Mouse (Mus musculus): ENCODE data around the gene Prmt1. TPM values are rescaled to one million over a fixed set of nuclear protein-coding genes. Genes with fewer than 3 reads are reported as not detected.
A peak's percentile ranks its signal among the peaks of the same experiment; 100 is the strongest.

Gene Prmt1
- polyA plus RNA-seq, 1 experiment: 169 TPM

- Histone ChIP-seq H3K4me1 (ENCODE audit: control insufficient read depth, insufficient read depth, low read length) (no peaks in the 10 kb centered on the region), H3K4me3 (ENCODE audit: insufficient read depth, low read length) (no peak overlapping the region), H3K27ac (ENCODE audit: insufficient read depth, low read length) (no peak overlapping the region)
- no peak for TF ChIP-seq CTCF (IDR thresholded peaks at IDR 0.05; ENCODE audit: extremely low read depth, insufficient read depth, low read length)
- TF ChIP-seq POLR2A (IDR thresholded peaks at IDR 0.05; ENCODE audit: extremely low read depth, insufficient read depth, low read length): no peak
Measured at GRCm38 (mm10) chr7:44957183-44957835, 29.1 kb downstream of the Prmt1 start.

DNA sequence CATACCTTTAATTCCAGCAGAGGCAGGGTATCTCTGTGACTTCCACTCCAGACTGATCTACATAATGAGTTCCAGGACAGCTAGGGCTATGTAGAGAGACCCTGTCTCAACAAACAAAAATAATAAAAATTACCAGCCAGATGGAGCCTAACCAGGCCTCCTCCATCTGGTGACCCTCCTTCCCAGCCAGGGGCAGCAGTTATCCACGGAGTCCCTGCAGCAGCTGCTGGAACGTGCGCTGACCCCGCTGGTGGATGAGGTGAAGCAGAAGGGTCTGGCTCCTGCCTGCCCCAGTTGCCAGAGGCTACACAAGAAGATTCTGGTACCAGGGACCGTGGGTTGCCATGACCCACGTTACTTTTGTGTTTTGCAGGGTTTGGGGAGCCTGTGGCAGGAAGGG is 30.1 kb downstream of the Prmt1 start:
- Histone ChIP-seq H3K27ac (ENCODE audit: insufficient read depth, low read length) (no peak overlapping the region), H3K4me1 (ENCODE audit: control insufficient read depth, insufficient read depth, low read length) (no peaks in the 10 kb centered on the region), H3K4me3 (ENCODE audit: insufficient read depth, low read length) (no peak overlapping the region)
- no peak for TF ChIP-seq CTCF (IDR thresholded peaks at IDR 0.05; ENCODE audit: extremely low read depth, insufficient read depth, low read length)
- no peak for TF ChIP-seq POLR2A (IDR thresholded peaks at IDR 0.05; ENCODE audit: extremely low read depth, insufficient read depth, low read length)

DNA sequence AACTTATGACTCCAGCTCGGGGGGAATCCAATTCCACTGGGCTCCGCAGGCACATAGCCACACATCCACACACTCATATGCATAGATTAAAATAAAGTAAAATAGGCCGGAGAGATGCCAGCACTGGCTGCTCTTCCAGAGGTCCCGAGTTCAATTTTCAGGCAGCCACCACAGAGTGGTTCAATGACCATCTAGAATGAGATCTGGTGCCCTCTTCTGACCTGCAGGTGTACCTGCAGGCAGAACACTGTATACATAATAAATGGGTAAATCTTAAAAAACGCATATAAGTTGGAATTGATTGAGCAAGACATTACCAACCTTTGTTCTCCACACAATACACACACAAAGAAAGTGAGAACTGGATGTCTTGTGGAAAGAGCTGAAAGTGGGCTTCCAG is 30.7 kb downstream of the Prmt1 start:
- H3K4me1 ChIP-seq (ENCODE audit: control insufficient read depth, insufficient read depth, low read length): no peaks in the 10 kb centered on the region
- peak; percentile 45; the same call in 1 of the 2 replicates for TF ChIP-seq CTCF (IDR thresholded peaks at IDR 0.05; ENCODE audit: extremely low read depth, insufficient read depth, low read length)
- TF ChIP-seq POLR2A (IDR thresholded peaks at IDR 0.05; ENCODE audit: extremely low read depth, insufficient read depth, low read length): no peak
- H3K27ac ChIP-seq (ENCODE audit: insufficient read depth, low read length): no peak overlapping the region
- no peak overlapping the region for H3K4me3 ChIP-seq (ENCODE audit: insufficient read depth, low read length)

DNA sequence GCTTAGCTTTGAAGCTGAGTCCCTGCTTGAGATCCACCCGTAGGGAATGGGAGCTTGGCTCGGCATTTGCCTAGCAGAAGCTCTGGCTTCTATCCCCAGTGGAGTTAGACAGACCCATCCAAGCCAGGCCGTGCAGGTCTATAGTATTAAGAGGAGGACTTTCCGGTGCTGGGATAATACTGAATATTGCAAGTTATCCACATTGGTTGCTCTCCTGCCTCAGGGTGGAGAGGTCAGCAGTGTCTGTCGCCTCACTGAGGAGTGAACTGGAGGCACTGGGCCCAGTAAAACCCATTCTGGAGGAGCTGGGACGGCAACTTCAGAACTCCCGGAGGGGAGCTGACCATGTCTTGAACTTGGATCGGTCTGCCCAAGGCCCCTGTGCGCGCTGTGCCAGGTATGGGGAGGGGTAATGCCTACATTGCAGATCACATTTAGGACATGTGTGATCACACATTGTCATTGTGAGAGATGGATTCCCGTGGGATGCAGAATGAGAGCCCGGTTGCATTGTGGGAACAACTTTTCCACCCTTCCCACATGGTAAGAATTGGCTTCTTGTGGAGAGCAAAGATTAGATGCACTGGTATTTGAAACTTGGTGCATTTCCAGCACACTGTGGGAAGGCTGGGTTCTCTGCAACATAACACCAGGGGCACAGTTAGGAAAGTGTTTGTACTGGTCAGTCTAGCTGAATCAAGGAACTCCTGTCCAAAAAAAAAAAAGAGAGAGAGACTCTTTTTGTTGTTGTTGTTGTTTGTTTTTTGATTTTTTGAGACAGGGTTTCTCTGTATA is 32.1 kb downstream of the Prmt1 start:
- no peak overlapping the region for H3K27ac ChIP-seq (ENCODE audit: insufficient read depth, low read length)
- H3K4me3 ChIP-seq (ENCODE audit: insufficient read depth, low read length): no peak overlapping the region
- peaks cover 5% of the 10 kb centered on the region for H3K4me1 ChIP-seq (ENCODE audit: control insufficient read depth, insufficient read depth, low read length)
- TF ChIP-seq POLR2A (IDR thresholded peaks at IDR 0.05; ENCODE audit: extremely low read depth, insufficient read depth, low read length) (no peak), CTCF (IDR thresholded peaks at IDR 0.05; ENCODE audit: extremely low read depth, insufficient read depth, low read length) (no peak)

- TF ChIP-seq POLR2A (IDR thresholded peaks at IDR 0.05; ENCODE audit: extremely low read depth, insufficient read depth, low read length): no peak
- no peak for TF ChIP-seq CTCF (IDR thresholded peaks at IDR 0.05; ENCODE audit: extremely low read depth, insufficient read depth, low read length)
- Histone ChIP-seq H3K4me3 (ENCODE audit: insufficient read depth, low read length) (no peak overlapping the region), H3K27ac (ENCODE audit: insufficient read depth, low read length) (no peak overlapping the region), H3K4me1 (ENCODE audit: control insufficient read depth, insufficient read depth, low read length) (peaks cover 5% of the 10 kb centered on the region)
Measured at GRCm38 (mm10) chr7:44953561-44953960, 32.8 kb downstream of the Prmt1 start.

DNA sequence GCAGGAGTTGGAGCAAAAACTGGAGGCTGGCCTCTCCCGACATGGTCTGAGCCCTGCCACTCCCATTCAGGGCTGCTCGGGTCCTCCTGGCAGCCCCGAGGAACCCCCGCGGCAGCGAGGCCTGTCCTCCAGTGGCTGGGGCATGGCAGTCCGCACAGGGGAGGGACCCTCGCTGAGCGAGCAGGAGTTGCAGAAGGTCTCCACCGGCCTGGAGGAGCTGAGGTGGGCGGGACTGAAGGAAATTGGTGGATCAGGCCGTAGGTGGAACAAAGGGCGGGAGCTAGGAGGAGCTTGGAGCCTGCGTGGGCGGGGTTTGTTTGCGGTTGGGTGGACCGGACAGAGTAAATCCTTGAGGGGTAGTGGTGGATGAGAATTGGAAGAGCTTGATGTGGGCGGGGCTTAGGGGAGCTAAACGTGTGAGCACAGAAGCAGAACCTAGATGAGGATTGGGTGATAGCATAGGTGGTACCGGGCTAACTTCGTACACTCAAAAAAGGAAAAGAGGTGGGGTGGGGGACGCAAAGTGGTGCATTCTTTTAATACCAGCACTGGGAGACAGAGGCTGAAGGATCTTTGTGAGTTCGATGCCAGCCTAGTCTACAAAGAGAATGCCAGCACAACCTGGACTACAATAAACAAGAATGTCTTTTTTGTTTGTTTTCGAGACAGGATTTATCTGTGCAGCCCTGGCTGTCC is 33.6 kb downstream of the Prmt1 start:
- Histone ChIP-seq H3K4me3 (ENCODE audit: insufficient read depth, low read length) (peak overlapping the region; percentile 19), H3K27ac (ENCODE audit: insufficient read depth, low read length) (no peak overlapping the region), H3K4me1 (ENCODE audit: control insufficient read depth, insufficient read depth, low read length) (peaks cover 5% of the 10 kb centered on the region)
- TF ChIP-seq POLR2A (IDR thresholded peaks at IDR 0.05; ENCODE audit: extremely low read depth, insufficient read depth, low read length) (no peak), CTCF (IDR thresholded peaks at IDR 0.05; ENCODE audit: extremely low read depth, insufficient read depth, low read length) (no peak)

DNA sequence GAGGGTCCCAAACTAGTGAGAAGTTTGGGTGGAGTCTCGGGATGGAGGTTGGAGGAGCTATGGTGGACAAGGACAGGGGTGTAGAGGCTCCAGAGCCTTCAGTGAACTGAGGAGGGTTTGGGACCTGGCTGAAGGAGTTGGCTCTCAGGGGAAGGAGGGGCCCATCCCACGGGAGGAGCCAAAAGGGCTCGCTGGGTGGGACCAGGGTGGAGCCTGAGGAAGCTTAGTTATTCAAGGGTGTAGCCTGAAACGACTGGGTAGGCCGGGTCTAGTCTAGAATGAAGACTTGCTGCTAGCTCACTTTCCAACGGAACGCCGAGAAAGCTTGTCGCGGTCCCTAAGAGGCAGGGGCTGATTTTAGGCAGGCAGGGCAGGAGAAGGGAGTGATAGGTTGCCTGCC is 34.4 kb downstream of the Prmt1 start:
- TF ChIP-seq POLR2A (IDR thresholded peaks at IDR 0.05; ENCODE audit: extremely low read depth, insufficient read depth, low read length) (no peak), CTCF (IDR thresholded peaks at IDR 0.05; ENCODE audit: extremely low read depth, insufficient read depth, low read length) (no peak)
- peak overlapping the region; percentile 19; the same call in 1 of the 2 replicates for H3K4me3 ChIP-seq (ENCODE audit: insufficient read depth, low read length)
- peaks cover 5% of the 10 kb centered on the region for H3K4me1 ChIP-seq (ENCODE audit: control insufficient read depth, insufficient read depth, low read length)
- H3K27ac ChIP-seq (ENCODE audit: insufficient read depth, low read length): no peak overlapping the region

GRCm38 (mm10) chr7:44949922-44950321 is 36.4 kb downstream of the Prmt1 start:
- Histone ChIP-seq H3K4me1 (ENCODE audit: control insufficient read depth, insufficient read depth, low read length) (peaks cover 5% of the 10 kb centered on the region), H3K4me3 (ENCODE audit: insufficient read depth, low read length) (no peak overlapping the region), H3K27ac (ENCODE audit: insufficient read depth, low read length) (peak overlapping the region; percentile 57)
- TF ChIP-seq CTCF (IDR thresholded peaks at IDR 0.05; ENCODE audit: extremely low read depth, insufficient read depth, low read length) (no peak), POLR2A (IDR thresholded peaks at IDR 0.05; ENCODE audit: extremely low read depth, insufficient read depth, low read length) (peak; percentile 12; the same call in 1 of the 2 replicates)

GRCm38 (mm10) chr7:44942904-44943303 is 43.5 kb downstream of the Prmt1 start, which contains the start of gene Tsks:
Tsks (plus strand) TSS chr7:44943204.
- TF ChIP-seq POLR2A (IDR thresholded peaks at IDR 0.05; ENCODE audit: extremely low read depth, insufficient read depth, low read length): no peak
- TF ChIP-seq CTCF (IDR thresholded peaks at IDR 0.05; ENCODE audit: extremely low read depth, insufficient read depth, low read length): no peak
- H3K4me3 ChIP-seq (ENCODE audit: insufficient read depth, low read length): no peak within 1 kb of the TSS
- no peak within 1 kb of the TSS for H3K27ac ChIP-seq (ENCODE audit: insufficient read depth, low read length)

More at GRCm38 (mm10) chr7:44942904-44943303, 43.5 kb downstream of the Prmt1 start, which contains the start of gene Tsks:
- H3K4me1 ChIP-seq (ENCODE audit: control insufficient read depth, insufficient read depth, low read length): no peaks in the 10 kb centered on the region
